In genomic region chr14:14013252-14013711, GRCm38 (mm10) we compare ENCODE assay signal across 8 mouse cellular contexts. TPM values are rescaled to one million over a fixed set of nuclear protein-coding genes. Genes with fewer than 3 reads are reported as not detected.
DNase-seq lines count a peak whose midpoint lies in the region; ATAC-seq and TF ChIP-seq lines count a peak whose summit lies in the region.

No protein-coding gene starts in this region.

- peak; percentile 64 for ATAC-seq in kidney, embryonic 15.5 days (replicated peaks; ENCODE audit: low FRiP score)
- peak; percentile 84 for ATAC-seq in hindbrain, embryonic 13.5 days (ENCODE audit: low FRiP score)
- ATAC-seq in liver, embryonic 16.5 days (ENCODE audit: low read depth): peak; percentile 33
- ATAC-seq in neutrophil, adult 5-6 weeks (ENCODE audit: extremely low read depth, insufficient number of reproducible peaks, low FRiP score, poor library complexity, severe bottlenecking): peak; percentile 36; the same call in 1 of the 2 replicates

- in situ Hi-C loops in ES-E14 (cut with MboI; ENCODE audit: low sequenced_read_pairs in 2 of 2, unreplicated experiment in 2 of 2): no loop called here

- 0% methylated on average over 23 of the region's 27 CpGs for WGBS in kidney, embryonic 15.5 days
- WGBS in hindbrain, embryonic 13.5 days: under 1% methylated on average over 20 of the region's 27 CpGs
- under 1% methylated on average over 19 of the region's 27 CpGs for WGBS in liver, embryonic 16.5 days (ENCODE audit: insufficient replicate concordance)

- peaks cover 13% of the 10 kb centered on the region; the same call in 1 of the 2 replicates for H3K36me3 ChIP-seq in kidney, embryonic 15.5 days
- no peaks in the 10 kb centered on the region for H3K36me3 ChIP-seq in ES-E14 (ENCODE audit: control insufficient read depth, insufficient read depth, low read length, poor library complexity, severe bottlenecking)
- H3K36me3 ChIP-seq in hindbrain, embryonic 13.5 days: 0 out of 2 replicates have a peak, but pooled peaks cover 3% of the 10 kb centered on the region
- 0 out of 2 replicates have a peak, but pooled peaks cover 3% of the 10 kb centered on the region for H3K36me3 ChIP-seq in liver, embryonic 16.5 days (ENCODE audit: control insufficient read depth, insufficient read depth)

- no peak for DNase-seq in kidney, postnatal 4 days
- no peak for DNase-seq in ES-E14 (ENCODE audit: low read depth, low spot score)
- peak; percentile 69 for DNase-seq in cerebellum, adult 9-10 months
- no peak for DNase-seq in ovary, postnatal 14 days (ENCODE audit: low spot score)

- peak overlapping the region; percentile 85 for H3K4me2 ChIP-seq in kidney, embryonic 15.5 days
- H3K4me2 ChIP-seq in hindbrain, embryonic 13.5 days: peak overlapping the region; percentile 82
- peak overlapping the region; percentile 95 for H3K4me2 ChIP-seq in liver, embryonic 16.5 days (ENCODE audit: low read depth, low read length)

- H3K4me1 ChIP-seq in kidney, embryonic 15.5 days: peaks cover 14% of the 10 kb centered on the region
- H3K4me1 ChIP-seq in ES-E14 (ENCODE audit: control insufficient read depth in 2 of 2, insufficient read depth in 2 of 2, low read length in 2 of 2, poor library complexity in 1 of 2): no peaks in the 10 kb centered on the region; a peak in 1 of 4 replicates
- H3K4me1 ChIP-seq in hindbrain, embryonic 13.5 days (replicated peaks): peaks cover 22% of the 10 kb centered on the region
- H3K4me1 ChIP-seq in liver, embryonic 16.5 days (ENCODE audit: control insufficient read depth, low read depth, low read length): peaks cover 11% of the 10 kb centered on the region

- peak overlapping the region; percentile 91 for H3K9ac ChIP-seq in kidney, embryonic 15.5 days
- H3K9ac ChIP-seq in ES-E14 (ENCODE audit: insufficient read depth, low read depth, low read length, poor library complexity, severe bottlenecking): peak overlapping the region; percentile 86
- H3K9ac ChIP-seq in hindbrain, embryonic 13.5 days: peak overlapping the region; percentile 98
- peak overlapping the region; percentile 90 for H3K9ac ChIP-seq in liver, embryonic 16.5 days (ENCODE audit: low read depth, low read length)

- H3K4me3 ChIP-seq in kidney, embryonic 15.5 days (replicated peaks): peak overlapping the region; percentile 87
- peak overlapping the region; percentile 78 to 94 for H3K4me3 ChIP-seq in ES-E14 (ENCODE audit: insufficient read depth in 1 of 2, low read depth in 1 of 2, low read length in 2 of 2, poor library complexity in 1 of 2, severe bottlenecking in 1 of 2)
- peak overlapping the region; percentile 84 for H3K4me3 ChIP-seq in hindbrain, embryonic 13.5 days
- peak overlapping the region; percentile 90 for H3K4me3 ChIP-seq in liver, embryonic 16.5 days (ENCODE audit: low read depth, low read length)

- H3K9me3 ChIP-seq in kidney, embryonic 15.5 days (replicated peaks): no peaks in the 10 kb centered on the region
- no peaks in the 10 kb centered on the region for H3K9me3 ChIP-seq in ES-E14 (ENCODE audit: control insufficient read depth, insufficient read depth, low read depth, low read length)
- no peaks in the 10 kb centered on the region for H3K9me3 ChIP-seq in hindbrain, embryonic 13.5 days
- no peaks in the 10 kb centered on the region for H3K9me3 ChIP-seq in liver, embryonic 16.5 days (replicated peaks; ENCODE audit: control insufficient read depth, low read length)

- peak overlapping the region; percentile 99 for H3K27ac ChIP-seq in kidney, embryonic 15.5 days
- no peak overlapping the region for H3K27ac ChIP-seq in ES-E14 (ENCODE audit: insufficient read depth, low read depth, low read length, poor library complexity, severe bottlenecking)
- peak overlapping the region; percentile 99 for H3K27ac ChIP-seq in hindbrain, embryonic 13.5 days
- peak overlapping the region; percentile 90 for H3K27ac ChIP-seq in liver, embryonic 16.5 days (ENCODE audit: low read length)

- no peaks in the 10 kb centered on the region for H3K27me3 ChIP-seq in kidney, embryonic 15.5 days
- H3K27me3 ChIP-seq in hindbrain, embryonic 13.5 days: no peaks in the 10 kb centered on the region
- no peaks in the 10 kb centered on the region for H3K27me3 ChIP-seq in liver, embryonic 16.5 days (ENCODE audit: control insufficient read depth, insufficient read depth, low read depth, low read length)

TF ChIP-seq in ES-E14, 5 proteins besides CTCF, POLR2A, EP300 and RAD21:
- TF ChIP-seq HCFC1 (IDR thresholded peaks at IDR 0.05; ENCODE audit: borderline replicate concordance, insufficient read depth, low read length): no peak
- no peak for TF ChIP-seq CHD2 (IDR thresholded peaks at IDR 0.05; ENCODE audit: low read depth, low read length)
- TF ChIP-seq ZNF384 (IDR thresholded peaks at IDR 0.05; ENCODE audit: low read depth, low read length): no peak
- TF ChIP-seq ZC3H11A (IDR thresholded peaks at IDR 0.05; ENCODE audit: borderline replicate concordance, low read depth, low read length): no peak
- no peak for TF ChIP-seq MAFK (IDR thresholded peaks at IDR 0.05; ENCODE audit: insufficient read depth, low read depth, low read length)

RNA-seq across cellular contexts. Expression of gene Thoc7, which starts 51.6 kb away (rescaled TPM):
- 174 and 190 TPM in 2 replicates for polyA plus RNA-seq in kidney, embryonic 15.5 days (2015; fragmentation: Nextera tagmentation; extraction: Ambion mirVana)
- total RNA-seq in ES-E14 (2012; rRNA removed): 58.1 and 66.7 TPM in 2 replicates
- 204 and 211 TPM in 2 replicates for polyA plus RNA-seq in hindbrain, embryonic 13.5 days (2015; fragmentation: Nextera tagmentation; extraction: Ambion mirVana)
- polyA plus RNA-seq in liver, embryonic 16.5 days (2015; fragmentation: Nextera tagmentation; extraction: Ambion mirVana): 60.2 and 68.5 TPM in 2 replicates
- 78.8 and 87.5 TPM in 2 replicates for total RNA-seq in neutrophil, adult 5-6 weeks (2017)

RNA-seq across cellular contexts. Expression of gene Atxn7, which starts 52.0 kb away (rescaled TPM):
- polyA plus RNA-seq in kidney, embryonic 15.5 days (2015; fragmentation: Nextera tagmentation; extraction: Ambion mirVana): 3.9 and 4.2 TPM in 2 replicates
- total RNA-seq in ES-E14 (2012; rRNA removed): 2.9 and 3.8 TPM in 2 replicates
- 3.1 and 4.2 TPM in 2 replicates for polyA plus RNA-seq in hindbrain, embryonic 13.5 days (2015; fragmentation: Nextera tagmentation; extraction: Ambion mirVana)
- polyA plus RNA-seq in liver, embryonic 16.5 days (2015; fragmentation: Nextera tagmentation; extraction: Ambion mirVana): 1.2 and 1.5 TPM in 2 replicates
- 58.4 and 58.7 TPM in 2 replicates for total RNA-seq in neutrophil, adult 5-6 weeks (2017)

Comparison
In these comparisons a context has a peak if more than half of its experiments do, and no peak if none do; other contexts are left out.
1. ATAC-seq: peak in every context shown above with its lines; median percentile 84 in hindbrain, embryonic 13.5 days; 64 in kidney, embryonic 15.5 days; 36 in neutrophil, adult 5-6 weeks; 33 in liver, embryonic 16.5 days.